Mouse (Mus musculus) testis, adult 2 months (tissue): ENCODE measurements around the gene Cpa2.

Source experiments
- CTCF ChIP-seq: fragments of 200-500 bp; IDR thresholded peaks from 2 replicates; pipeline ENCODE4 v1.5.1; 2012; ENCODE audit warnings: low read depth, mild to moderate bottlenecking, inconsistent platforms, low read length, moderate library complexity; ENCODE audit not compliant: control insufficient read depth, insufficient read depth, insufficient replicate concordance
- POLR2A ChIP-seq: fragments of 200-500 bp; IDR thresholded peaks from 2 replicates; pipeline ENCODE4 v1.6.1; 2012; ENCODE audit warnings: low read depth, mild to moderate bottlenecking, inconsistent platforms, low read length, moderate library complexity; ENCODE audit not compliant: control insufficient read depth

DNA sequence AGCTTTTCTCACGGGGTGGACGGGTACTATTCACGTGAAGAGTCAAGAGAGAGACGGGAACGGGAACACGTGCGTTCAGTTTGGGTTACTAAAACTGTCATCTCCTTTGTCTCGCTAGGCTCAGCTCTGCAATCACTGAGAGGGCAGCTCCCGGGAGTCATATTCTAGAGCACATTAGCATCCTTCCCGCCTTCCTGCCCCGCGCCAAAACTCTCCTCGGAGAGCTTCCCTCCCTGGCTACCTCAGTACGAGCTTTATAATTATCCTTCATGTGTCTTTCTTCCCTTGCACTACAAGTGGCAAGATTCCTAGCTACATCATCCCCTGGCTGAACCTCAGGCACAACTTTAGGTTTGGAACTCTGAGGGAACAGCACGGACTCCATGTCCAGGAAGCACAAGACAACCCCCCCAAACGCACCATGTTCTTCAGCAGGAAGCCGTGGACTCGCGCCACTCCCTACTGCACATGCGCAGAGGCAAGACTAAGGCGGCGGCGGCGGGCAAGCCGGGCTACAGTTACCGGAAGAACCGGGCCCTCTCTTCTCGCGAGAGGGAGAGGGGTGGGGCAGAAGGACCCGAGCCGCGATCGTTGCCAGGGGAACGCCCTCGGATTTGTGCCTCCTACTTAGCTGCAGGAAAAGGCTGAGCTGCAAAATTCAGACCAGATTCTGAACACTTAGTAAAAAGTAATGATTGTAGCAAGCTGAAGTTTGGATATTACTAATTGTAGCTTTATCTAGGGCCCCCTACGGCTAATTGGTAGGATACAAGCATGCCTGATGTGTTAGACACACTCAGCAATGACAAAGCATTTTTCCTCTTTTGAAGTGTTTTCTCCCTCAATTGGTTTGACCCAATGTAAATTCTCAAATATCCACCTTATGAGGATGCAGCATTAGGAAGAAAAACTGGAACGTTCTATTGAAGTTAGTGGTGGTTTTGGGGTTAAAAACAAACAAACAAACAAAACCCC lies 31.8 kb upstream of the Cpa2 start, which contains the start of the genes Tmem209 and Ssmem1:
- TF ChIP-seq POLR2A = peak; percentile 99
- no peak for TF ChIP-seq CTCF
